ENCODE assay signal across 9 mouse cellular contexts in genomic region chr17:71225091-71225490, GRCm38 (mm10). TPM values are rescaled to one million over a fixed set of nuclear protein-coding genes. Genes with fewer than 3 reads are reported as not detected.
A peak's percentile ranks its signal among the peaks of the same experiment; 100 is the strongest.
DNase-seq lines count a peak whose midpoint lies in the region; ATAC-seq and TF ChIP-seq lines count a peak whose summit lies in the region.
"Had no signal": no experiment of that assay in that cellular context is flagged by ENCODE, and none has a peak within 500 bp of the region (broad histone marks: within the 10 kb centered on the region; RNA-seq: fewer than 3 reads in every experiment).

No protein-coding gene starts in this region.

- H3K27me3 ChIP-seq in midbrain, postnatal 0 days (ENCODE audit: insufficient read depth, low read length): no peaks in the 10 kb centered on the region
- no peaks in the 10 kb centered on the region for H3K27me3 ChIP-seq in midbrain, embryonic 16.5 days (ENCODE audit: control insufficient read depth, insufficient read depth, low read depth, low read length)
- no peaks in the 10 kb centered on the region for H3K27me3 ChIP-seq in liver, embryonic 12.5 days (replicated peaks)
- H3K27me3 ChIP-seq: hindbrain, embryonic 15.5 days had no signal

- TF ChIP-seq CTCF in midbrain, postnatal 0 days (IDR thresholded peaks at IDR 0.05): peak; percentile 54
- TF ChIP-seq CTCF in cortical plate, adult 2 months (IDR thresholded peaks at IDR 0.05; ENCODE audit: extremely low read depth, insufficient read depth, low read length): peak; percentile 33; the same call in 1 of the 2 replicates

- no peak overlapping the region for H3K4me2 ChIP-seq in midbrain, postnatal 0 days (ENCODE audit: low read depth, low read length, poor library complexity, severe bottlenecking)
- H3K4me2 ChIP-seq in midbrain, embryonic 16.5 days (ENCODE audit: low read length): no peak overlapping the region
- no peak overlapping the region for H3K4me2 ChIP-seq in liver, embryonic 12.5 days
- H3K4me2 ChIP-seq: hindbrain, embryonic 15.5 days had no signal

- 30% methylated on average over 4 of the region's 5 CpGs for WGBS in midbrain, postnatal 0 days
- WGBS in midbrain, embryonic 16.5 days: 36% methylated on average over 5 of the region's 5 CpGs
- 34% methylated on average over 5 of the region's 5 CpGs for WGBS in liver, embryonic 12.5 days (ENCODE audit: insufficient replicate concordance)

- H3K36me3 ChIP-seq in midbrain, postnatal 0 days (ENCODE audit: insufficient read depth, low read length): no peaks in the 10 kb centered on the region
- no peaks in the 10 kb centered on the region; the same call in 1 of the 2 replicates for H3K36me3 ChIP-seq in midbrain, embryonic 16.5 days (ENCODE audit: control insufficient read depth, insufficient read depth, low read length)
- peaks cover 89% of the 10 kb centered on the region for H3K36me3 ChIP-seq in liver, embryonic 12.5 days
- H3K36me3 ChIP-seq: hindbrain, embryonic 15.5 days had no signal

- no peak for TF ChIP-seq POLR2A in cortical plate, adult 2 months (IDR thresholded peaks at IDR 0.05; ENCODE audit: extremely low read depth, insufficient read depth, low read length)

- H3K9me3 ChIP-seq in midbrain, postnatal 0 days (ENCODE audit: low read length): no peaks in the 10 kb centered on the region
- H3K9me3 ChIP-seq in midbrain, embryonic 16.5 days (replicated peaks; ENCODE audit: control insufficient read depth, low read length, poor library complexity, severe bottlenecking): no peaks in the 10 kb centered on the region
- no peaks in the 10 kb centered on the region for H3K9me3 ChIP-seq in liver, embryonic 12.5 days (replicated peaks)
- H3K9me3 ChIP-seq: hindbrain, embryonic 15.5 days had no signal

- ATAC-seq in midbrain, postnatal 0 days (ENCODE audit: low FRiP score): no peak
- no peak for ATAC-seq in midbrain, embryonic 16.5 days
- peak; percentile 66; the same call in 1 of the 2 replicates for ATAC-seq in liver, embryonic 12.5 days

- no peaks in the 10 kb centered on the region for H3K4me1 ChIP-seq in midbrain, postnatal 0 days (ENCODE audit: insufficient read depth, low read length)
- no peaks in the 10 kb centered on the region for H3K4me1 ChIP-seq in midbrain, embryonic 16.5 days (ENCODE audit: control insufficient read depth, insufficient read depth, low read length)
- H3K4me1 ChIP-seq in cortical plate, adult 2 months (ENCODE audit: control insufficient read depth, insufficient read depth, low read length): no peaks in the 10 kb centered on the region; the same call in none of the 2 replicates
- peaks cover 47% of the 10 kb centered on the region for H3K4me1 ChIP-seq in liver, embryonic 12.5 days
- H3K4me1 ChIP-seq: hindbrain, embryonic 15.5 days had no signal

- no peak overlapping the region for H3K9ac ChIP-seq in midbrain, postnatal 0 days (replicated peaks; ENCODE audit: low read length, poor library complexity, severe bottlenecking)
- H3K9ac ChIP-seq in midbrain, embryonic 16.5 days (ENCODE audit: low read depth, low read length): no peak overlapping the region
- no peak overlapping the region for H3K9ac ChIP-seq in liver, embryonic 12.5 days
- H3K9ac ChIP-seq: hindbrain, embryonic 15.5 days had no signal

- no peak overlapping the region for H3K27ac ChIP-seq in midbrain, postnatal 0 days (ENCODE audit: low read depth, low read length)
- H3K27ac ChIP-seq in midbrain, embryonic 16.5 days (ENCODE audit: low read length): no peak overlapping the region
- H3K27ac ChIP-seq in cortical plate, adult 2 months (ENCODE audit: insufficient read depth, low read length): no peak overlapping the region
- H3K27ac ChIP-seq in liver, embryonic 12.5 days: peak overlapping the region; percentile 37; the same call in 1 of the 2 replicates
- H3K27ac ChIP-seq: hindbrain, embryonic 15.5 days had no signal

- H3K4me3 ChIP-seq in midbrain, postnatal 0 days (ENCODE audit: low read depth, low read length): no peak overlapping the region
- H3K4me3 ChIP-seq in midbrain, embryonic 16.5 days (ENCODE audit: low read depth, low read length): no peak overlapping the region
- H3K4me3 ChIP-seq in cortical plate, adult 2 months (ENCODE audit: insufficient read depth, low read length): no peak overlapping the region
- no peak overlapping the region for H3K4me3 ChIP-seq in liver, embryonic 12.5 days
- H3K4me3 ChIP-seq: hindbrain, embryonic 15.5 days had no signal

- peak; percentile 82 to 83 for DNase-seq in cerebellum, postnatal 10 days
- no peak for DNase-seq in cerebellum, adult 8-10 months
- DNase-seq in midbrain, postnatal 0 days (ENCODE audit: low spot score): peak; percentile 55
- peak; percentile 51 for DNase-seq in testis, postnatal 10 days (ENCODE audit: low spot score)
- DNase-seq in layer of hippocampus, adult 9-11 months: no peak

RNA-seq across cellular contexts. Expression of gene Lpin2, which starts 42.7 kb away (rescaled TPM):
- total RNA-seq in midbrain, postnatal 0 days (2014; rRNA removed): 53.4 and 61.7 TPM in 2 replicates
- 33.0 and 39.1 TPM in 2 replicates for polyA plus RNA-seq in midbrain, postnatal 0 days (2015; fragmentation: Nextera tagmentation; extraction: Ambion mirVana)
- polyA plus RNA-seq in midbrain, embryonic 16.5 days (2015; fragmentation: Nextera tagmentation; extraction: Ambion mirVana): 45.0 and 47.3 TPM in 2 replicates
- polyA plus RNA-seq in cortical plate, adult 2 months (2012; rRNA removed): 33.9 and 36.5 TPM in 2 replicates
- polyA plus RNA-seq in liver, embryonic 12.5 days (2016; fragmentation: Nextera tagmentation; extraction: Ambion mirVana): 40.1 and 42.5 TPM in 2 replicates

Comparison
In these comparisons a context has a peak if more than half of its experiments do, and no peak if none do; other contexts are left out.
1. DNase-seq: peak in cerebellum, postnatal 10 days (2 of 2), midbrain, postnatal 0 days (single experiment) and testis, postnatal 10 days (single experiment); none in cerebellum, adult 8-10 months (single experiment) and layer of hippocampus, adult 9-11 months (single experiment).